Mouse (Mus musculus): ENCODE data around the gene Slc12a6. TPM values are rescaled to one million over a fixed set of nuclear protein-coding genes. Genes with fewer than 3 reads are reported as not detected.

Slc12a6 gene
- polyA plus RNA-seq, 1 experiment, result 45.4 TPM

DNA sequence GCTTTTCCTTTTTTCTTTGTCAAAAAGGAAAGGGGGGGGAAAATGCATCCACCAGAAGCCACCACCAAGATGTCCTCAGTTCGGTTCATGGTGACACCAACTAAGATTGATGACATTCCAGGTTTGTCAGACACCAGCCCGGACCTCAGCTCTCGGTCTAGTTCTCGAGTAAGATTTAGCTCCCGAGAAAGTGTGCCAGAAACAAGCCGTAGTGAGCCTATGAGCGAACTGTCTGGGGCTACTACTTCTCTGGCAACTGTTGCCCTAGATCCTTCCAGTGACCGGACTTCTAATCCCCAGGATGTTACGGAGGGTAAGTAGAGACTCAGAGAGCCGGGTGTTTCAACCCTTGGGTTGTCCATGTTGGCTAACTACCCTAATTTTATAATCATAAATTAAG is 1.2 kb downstream of the Slc12a6 start:
- no peak for TF ChIP-seq POLR2A (IDR thresholded peaks at IDR 0.05; ENCODE audit: borderline replicate concordance, control insufficient read depth, low read depth, low read length)
- TF ChIP-seq CTCF (IDR thresholded peaks at IDR 0.05; ENCODE audit: control insufficient read depth, insufficient read depth, low read length), result no peak

DNA sequence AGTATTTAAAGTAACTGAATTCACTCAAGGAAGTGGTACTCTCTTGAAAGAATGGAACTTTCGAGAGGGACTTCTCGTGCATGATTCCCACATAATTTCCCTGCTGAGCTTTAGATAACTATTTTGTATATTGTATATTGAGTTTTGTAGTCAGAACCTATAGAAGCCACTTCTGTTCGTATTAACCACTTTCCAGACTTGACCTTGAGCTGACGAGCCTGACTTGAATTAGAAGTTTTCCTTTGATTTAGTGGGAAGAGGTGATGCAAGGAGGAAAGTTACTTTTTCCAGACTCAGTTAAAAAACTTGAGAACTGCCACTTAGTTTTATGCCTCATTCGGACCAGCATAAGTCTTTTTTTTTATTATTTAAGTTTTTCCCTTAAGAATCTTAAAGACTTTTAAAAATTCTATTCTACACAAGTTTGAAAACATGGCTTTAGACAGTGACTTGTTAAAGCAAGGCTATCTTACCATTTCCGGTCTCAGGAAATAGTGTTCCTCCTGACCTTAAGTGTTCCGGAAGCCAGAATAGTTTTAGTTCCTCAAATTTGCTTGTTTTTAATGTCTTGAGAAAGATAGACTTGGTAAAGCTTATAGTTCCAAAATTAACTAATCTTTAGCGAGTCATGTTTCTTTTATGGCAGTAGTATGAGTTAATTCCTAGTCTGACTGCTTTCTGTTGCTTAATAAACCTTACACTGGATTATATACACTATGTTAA is 2.1 kb downstream of the Slc12a6 start:
- H3K4me1 ChIP-seq (ENCODE audit: control insufficient read depth, insufficient read depth, low read length), result no peaks in the 10 kb centered on the region; the same call in 1 of the 2 replicates
- TF ChIP-seq POLR2A (IDR thresholded peaks at IDR 0.05; ENCODE audit: borderline replicate concordance, control insufficient read depth, low read depth, low read length) (no peak), CTCF (IDR thresholded peaks at IDR 0.05; ENCODE audit: control insufficient read depth, insufficient read depth, low read length) (no peak)
- H3K27ac ChIP-seq (ENCODE audit: control insufficient read depth, insufficient read depth, low read depth, low read length, poor library complexity), result no peak overlapping the region
- H3K4me3 ChIP-seq (replicated peaks; ENCODE audit: control insufficient read depth, low read depth, low read length), result peak overlapping the region; percentile 54
- WGBS, result under 1% methylated on average over 8 of the region's 8 CpGs

More for the DNA sequence above, 1.2 kb downstream of the Slc12a6 start:
- H3K27ac ChIP-seq (ENCODE audit: control insufficient read depth, insufficient read depth, low read depth, low read length, poor library complexity), result peak overlapping the region; percentile 82
- H3K4me3 ChIP-seq (replicated peaks; ENCODE audit: control insufficient read depth, low read depth, low read length), result peak overlapping the region; percentile 84
- H3K4me1 ChIP-seq (ENCODE audit: control insufficient read depth, insufficient read depth, low read length), result no peaks in the 10 kb centered on the region; the same call in 1 of the 2 replicates
- WGBS, result under 1% methylated on average over 10 of the region's 10 CpGs

DNA sequence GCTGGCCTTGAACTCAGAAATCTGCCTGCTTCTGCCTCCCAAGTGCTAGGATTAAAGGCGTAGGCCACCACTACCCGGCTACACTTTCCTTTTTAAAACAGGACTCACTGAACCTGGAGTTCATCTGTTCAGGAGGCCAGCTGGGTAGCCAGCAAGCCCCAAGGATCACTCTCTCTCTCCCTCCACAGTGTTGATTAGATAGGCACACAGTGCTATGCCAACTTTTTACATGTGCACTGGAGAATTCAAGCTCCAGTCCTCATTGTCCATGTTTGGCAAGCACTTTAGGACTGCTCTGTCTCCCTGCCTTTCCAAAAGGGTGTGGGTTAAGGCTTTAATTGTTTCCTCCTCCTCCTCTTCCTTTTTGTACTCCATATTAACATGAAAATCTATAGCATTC is 4.4 kb downstream of the Slc12a6 start:
- Histone ChIP-seq H3K4me3 (replicated peaks; ENCODE audit: control insufficient read depth, low read depth, low read length) (no peak overlapping the region), H3K4me1 (ENCODE audit: control insufficient read depth, insufficient read depth, low read length) (no peaks in the 10 kb centered on the region; the same call in 1 of the 2 replicates), H3K27ac (ENCODE audit: control insufficient read depth, insufficient read depth, low read depth, low read length, poor library complexity) (no peak overlapping the region)
- no peak for TF ChIP-seq POLR2A (IDR thresholded peaks at IDR 0.05; ENCODE audit: borderline replicate concordance, control insufficient read depth, low read depth, low read length)
- no peak for TF ChIP-seq CTCF (IDR thresholded peaks at IDR 0.05; ENCODE audit: control insufficient read depth, insufficient read depth, low read length)
- WGBS, result 59% methylated on average over 2 of the region's 2 CpGs

DNA sequence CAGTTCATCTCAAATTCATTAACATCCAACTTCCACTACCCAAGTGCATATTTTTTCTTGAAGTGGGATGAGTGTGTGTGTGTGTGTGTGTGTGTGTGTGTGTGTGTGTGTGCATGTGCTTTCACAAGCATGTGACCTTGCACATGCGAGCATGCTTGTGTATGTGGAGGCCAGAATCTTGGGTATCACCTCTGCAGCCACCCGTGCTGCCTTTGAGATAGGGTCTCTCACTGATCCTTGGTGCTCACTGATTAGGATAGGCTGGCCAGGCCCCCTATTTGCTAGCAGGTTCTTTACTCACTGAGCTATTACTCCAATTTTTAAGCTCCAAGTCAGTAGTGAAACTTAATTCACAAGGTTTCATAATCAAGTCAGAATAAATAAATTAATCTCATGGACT is 7.3 kb downstream of the Slc12a6 start:
- Histone ChIP-seq H3K4me3 (replicated peaks; ENCODE audit: control insufficient read depth, low read depth, low read length) (no peak overlapping the region), H3K27ac (ENCODE audit: control insufficient read depth, insufficient read depth, low read depth, low read length, poor library complexity) (no peak overlapping the region), H3K4me1 (ENCODE audit: control insufficient read depth, insufficient read depth, low read length) (no peaks in the 10 kb centered on the region; the same call in 1 of the 2 replicates)
- WGBS, result 71% methylated on average over 2 of the region's 2 CpGs
- TF ChIP-seq POLR2A (IDR thresholded peaks at IDR 0.05; ENCODE audit: borderline replicate concordance, control insufficient read depth, low read depth, low read length) (no peak), CTCF (IDR thresholded peaks at IDR 0.05; ENCODE audit: control insufficient read depth, insufficient read depth, low read length) (no peak)

DNA sequence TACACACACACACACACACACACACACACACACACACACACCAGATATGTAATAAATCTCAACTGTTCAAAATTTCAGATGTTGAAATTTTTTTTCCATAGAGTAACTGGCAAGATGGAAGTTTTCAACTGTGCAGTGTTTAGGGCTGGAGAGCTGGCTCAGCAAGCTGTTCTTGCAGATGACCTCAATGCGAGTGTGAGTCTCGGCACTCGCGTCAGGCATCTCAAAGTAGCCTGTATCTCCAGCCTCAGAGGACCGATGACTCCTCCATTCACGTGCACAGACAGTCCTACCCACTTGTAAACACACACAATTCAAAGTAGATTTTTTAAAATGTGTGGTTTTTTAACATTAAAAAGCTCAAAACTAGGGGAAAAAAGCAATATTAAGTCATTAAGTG is 7.8 kb downstream of the Slc12a6 start:
- Histone ChIP-seq H3K4me3 (replicated peaks; ENCODE audit: control insufficient read depth, low read depth, low read length) (no peak overlapping the region), H3K27ac (ENCODE audit: control insufficient read depth, insufficient read depth, low read depth, low read length, poor library complexity) (no peak overlapping the region), H3K4me1 (ENCODE audit: control insufficient read depth, insufficient read depth, low read length) (no peaks in the 10 kb centered on the region; the same call in 1 of the 2 replicates)
- TF ChIP-seq POLR2A (IDR thresholded peaks at IDR 0.05; ENCODE audit: borderline replicate concordance, control insufficient read depth, low read depth, low read length) (no peak), CTCF (IDR thresholded peaks at IDR 0.05; ENCODE audit: control insufficient read depth, insufficient read depth, low read length) (no peak)
- WGBS, result 86% methylated on average over 6 of the region's 6 CpGs

DNA sequence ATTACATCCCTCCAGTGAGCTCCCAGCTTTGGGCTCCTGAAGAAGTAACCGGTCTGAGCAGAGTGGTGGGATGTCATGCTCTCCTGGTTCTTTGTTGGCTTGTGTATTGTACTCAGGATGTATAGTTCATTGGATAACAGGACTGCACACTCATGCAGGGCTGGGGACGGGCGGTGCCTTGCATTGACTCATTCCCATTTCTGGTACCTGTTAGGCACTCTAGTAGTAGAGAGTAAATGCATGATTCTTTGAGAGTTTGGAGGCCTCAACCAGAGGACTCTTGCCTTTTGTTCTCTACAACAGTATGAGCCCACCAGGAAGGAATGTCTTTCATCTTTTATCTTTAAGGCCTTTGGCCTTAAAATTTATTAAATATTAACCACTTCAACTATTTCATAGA is 11.2 kb downstream of the Slc12a6 start:
- TF ChIP-seq CTCF (IDR thresholded peaks at IDR 0.05; ENCODE audit: control insufficient read depth, insufficient read depth, low read length) (no peak), POLR2A (IDR thresholded peaks at IDR 0.05; ENCODE audit: borderline replicate concordance, control insufficient read depth, low read depth, low read length) (no peak)
- 85% methylated on average over 3 of the region's 3 CpGs for WGBS
- Histone ChIP-seq H3K4me3 (replicated peaks; ENCODE audit: control insufficient read depth, low read depth, low read length) (no peak overlapping the region), H3K4me1 (ENCODE audit: control insufficient read depth, insufficient read depth, low read length) (no peaks in the 10 kb centered on the region; the same call in 1 of the 2 replicates), H3K27ac (ENCODE audit: control insufficient read depth, insufficient read depth, low read depth, low read length, poor library complexity) (no peak overlapping the region)

DNA sequence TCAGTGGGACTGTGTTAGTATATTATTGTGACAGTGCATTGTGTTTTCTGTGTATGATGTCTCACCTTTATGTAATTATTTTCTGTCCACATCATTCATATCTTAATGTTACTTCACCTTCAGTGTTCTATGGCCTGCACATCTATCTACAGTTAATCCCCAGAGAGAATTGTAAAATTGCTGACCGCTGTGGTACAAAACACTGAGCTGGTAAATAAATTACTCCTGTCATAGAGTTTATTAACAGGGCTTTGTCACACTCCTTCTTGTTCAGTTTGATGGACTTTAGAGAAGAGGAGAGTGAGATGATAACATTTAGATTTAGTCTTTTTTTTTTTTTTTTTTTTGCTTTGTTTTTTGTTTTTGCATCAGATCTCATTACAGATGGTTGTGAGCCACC is 17.2 kb downstream of the Slc12a6 start:
- peaks cover 2% of the 10 kb centered on the region for H3K4me1 ChIP-seq (ENCODE audit: control insufficient read depth, insufficient read depth, low read length)
- TF ChIP-seq CTCF (IDR thresholded peaks at IDR 0.05; ENCODE audit: control insufficient read depth, insufficient read depth, low read length) (no peak), POLR2A (IDR thresholded peaks at IDR 0.05; ENCODE audit: borderline replicate concordance, control insufficient read depth, low read depth, low read length) (no peak)
- H3K4me3 ChIP-seq (replicated peaks; ENCODE audit: control insufficient read depth, low read depth, low read length), result no peak overlapping the region
- 92% methylated on average over 1 of the region's 1 CpGs for WGBS
- H3K27ac ChIP-seq (ENCODE audit: control insufficient read depth, insufficient read depth, low read depth, low read length, poor library complexity), result no peak overlapping the region

DNA sequence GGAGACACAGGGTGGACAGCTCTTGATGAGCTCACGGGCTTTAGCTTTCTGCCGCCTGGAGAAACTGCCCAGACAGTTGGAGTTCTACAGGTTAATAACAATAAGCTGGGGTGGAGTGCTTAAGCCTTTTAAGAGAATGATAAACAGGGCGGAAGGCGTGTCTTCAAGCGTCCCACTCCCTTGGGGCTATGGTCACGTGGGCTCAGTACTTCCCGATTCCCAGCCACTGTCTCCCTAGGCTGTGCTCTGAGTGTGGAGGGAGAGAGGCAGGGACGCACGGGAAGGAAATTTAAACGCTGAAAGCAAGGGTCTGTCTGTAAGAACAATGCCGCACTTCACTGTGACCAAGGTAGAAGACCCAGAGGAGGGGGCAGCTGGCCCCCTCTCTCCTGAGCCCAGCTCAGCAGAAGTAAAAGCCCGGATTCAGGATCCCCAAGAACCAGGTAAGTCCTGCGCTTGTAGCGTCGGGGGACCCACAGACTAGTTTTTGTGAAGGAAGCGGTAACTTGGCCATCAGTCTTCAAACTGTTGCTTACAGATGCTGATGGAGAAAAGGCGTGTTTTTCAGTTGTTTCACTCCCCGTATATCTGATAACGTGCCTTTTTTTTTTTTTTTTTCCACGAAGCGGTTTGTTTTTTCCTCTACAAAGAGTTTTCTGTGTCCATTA is 18.9 kb downstream of the Slc12a6 start:
- Histone ChIP-seq H3K4me3 (replicated peaks; ENCODE audit: control insufficient read depth, low read depth, low read length) (peak overlapping the region; percentile 57), H3K4me1 (ENCODE audit: control insufficient read depth, insufficient read depth, low read length) (peaks cover 2% of the 10 kb centered on the region), H3K27ac (ENCODE audit: control insufficient read depth, insufficient read depth, low read depth, low read length, poor library complexity) (0 out of 2 replicates have a peak overlapping the region, but pooled peaks have one; percentile 41)
- 15% methylated on average over 21 of the region's 21 CpGs for WGBS
- no peak for TF ChIP-seq POLR2A (IDR thresholded peaks at IDR 0.05; ENCODE audit: borderline replicate concordance, control insufficient read depth, low read depth, low read length)
- no peak for TF ChIP-seq CTCF (IDR thresholded peaks at IDR 0.05; ENCODE audit: control insufficient read depth, insufficient read depth, low read length)

All from bone marrow, adult 2 months (tissue).